Mouse (Mus musculus): ENCODE results near the gene Abca7. TPM values are rescaled to one million over a fixed set of nuclear protein-coding genes. Genes with fewer than 3 reads are reported as not detected.
A peak's percentile ranks its signal among the peaks of the same experiment; 100 is the strongest.
"Not testable (repeated sequence)": the region's sequence is repeated elsewhere in the genome, so short reads cannot be mapped to it uniquely, and the experiment has no call there.

Abca7 gene
- polyA plus RNA-seq, 1 experiment from 2014 or later: 3.0 TPM

DNA sequence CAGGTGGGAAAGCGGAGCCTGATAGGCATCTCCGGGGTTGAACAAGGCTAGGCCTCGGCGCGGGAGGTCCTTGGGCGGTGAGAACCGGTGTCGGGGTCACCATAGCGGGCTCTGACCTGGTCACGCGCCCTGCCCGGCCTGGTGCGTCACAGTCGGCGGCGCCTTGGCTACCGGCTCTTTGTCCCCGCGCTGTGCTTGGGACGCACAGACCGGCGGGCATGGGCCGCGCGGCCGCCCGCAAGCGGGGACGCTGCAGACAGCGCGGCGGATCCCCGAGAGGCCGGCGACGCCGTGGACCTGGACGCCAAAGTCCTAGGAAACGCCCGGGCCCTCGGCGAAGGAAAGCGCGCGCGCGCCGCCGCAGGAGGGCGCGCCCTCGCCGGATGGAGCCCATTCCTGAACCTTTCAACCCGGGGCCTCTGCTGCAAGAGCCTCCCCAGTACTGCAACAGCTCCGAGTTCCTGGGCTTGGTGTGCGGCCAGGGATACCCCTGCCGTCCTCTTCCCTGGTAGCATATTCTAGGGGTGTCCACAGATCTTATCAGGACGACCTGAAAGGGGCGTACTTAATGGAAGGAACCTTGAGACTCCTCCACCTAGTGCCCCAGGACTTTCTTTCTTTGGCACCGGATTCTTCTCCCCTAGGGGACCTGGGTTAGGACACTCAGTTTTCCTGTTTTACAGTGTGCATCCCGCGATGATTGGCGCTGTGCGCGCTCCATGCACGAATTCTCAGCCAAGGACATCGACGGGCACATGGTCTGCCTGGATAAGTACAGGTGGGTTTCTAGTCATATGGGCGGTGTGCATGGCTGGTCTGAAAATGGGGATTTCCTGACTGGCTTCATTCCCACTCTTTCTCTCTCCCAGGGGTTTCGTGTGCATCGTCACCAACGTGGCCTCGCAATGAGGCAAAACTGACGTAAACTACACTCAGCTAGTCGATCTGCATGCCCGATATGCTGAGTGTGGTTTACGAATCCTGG, 57.8 kb downstream of the Abca7 start:
- H3K9me3 ChIP-seq: no peaks in the 10 kb centered on the region

DNA sequence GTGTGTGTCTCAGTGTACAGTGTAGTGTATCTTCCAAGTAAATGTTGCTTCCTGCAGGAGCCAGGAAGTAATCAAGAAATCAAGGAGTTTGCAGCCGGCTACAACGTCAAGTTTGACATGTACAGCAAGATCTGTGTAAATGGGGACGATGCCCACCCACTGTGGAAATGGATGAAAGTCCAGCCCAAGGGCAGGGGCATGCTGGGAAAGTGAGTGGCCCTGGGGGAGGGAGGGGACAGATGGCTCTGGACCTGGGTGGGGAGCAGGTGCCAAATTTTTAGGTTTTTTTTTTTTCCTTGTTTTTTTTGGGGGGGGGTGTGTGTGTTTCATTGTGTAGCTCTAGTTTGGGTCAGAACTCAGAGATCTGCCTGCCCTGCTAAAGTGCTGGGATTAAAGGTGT, 58.6 kb downstream of the Abca7 start:
- Histone ChIP-seq H3K9ac (peak overlapping the region; percentile 86), H3K4me1 (replicated peaks) (peaks cover 36% of the 10 kb centered on the region), H3K4me3 (replicated peaks) (peak overlapping the region; percentile 81), H3K36me3 (peaks cover 34% of the 10 kb centered on the region), H3K4me2 (replicated peaks) (peak overlapping the region; percentile 77)
- ATAC-seq; H3K9me3 ChIP-seq; H3K27ac ChIP-seq; H3K27me3 ChIP-seq (replicated peaks): not testable (repeated sequence)
- WGBS: 24% methylated on average over 3 of the region's 3 CpGs

More for the DNA sequence above, 57.8 kb downstream of the Abca7 start:
- H3K4me3 ChIP-seq (replicated peaks): peak overlapping the region; percentile 81
- no peaks in the 10 kb centered on the region for H3K27me3 ChIP-seq (replicated peaks)
- under 1% methylated on average over 77 of the region's 77 CpGs for WGBS
- peaks cover 36% of the 10 kb centered on the region for H3K4me1 ChIP-seq (replicated peaks)
- peak overlapping the region; percentile 86 for H3K9ac ChIP-seq
- peaks cover 27% of the 10 kb centered on the region for H3K36me3 ChIP-seq
- peak overlapping the region; percentile 96 for H3K27ac ChIP-seq
- peak overlapping the region; percentile 77 for H3K4me2 ChIP-seq (replicated peaks)
- peak; percentile 50 for ATAC-seq

DNA sequence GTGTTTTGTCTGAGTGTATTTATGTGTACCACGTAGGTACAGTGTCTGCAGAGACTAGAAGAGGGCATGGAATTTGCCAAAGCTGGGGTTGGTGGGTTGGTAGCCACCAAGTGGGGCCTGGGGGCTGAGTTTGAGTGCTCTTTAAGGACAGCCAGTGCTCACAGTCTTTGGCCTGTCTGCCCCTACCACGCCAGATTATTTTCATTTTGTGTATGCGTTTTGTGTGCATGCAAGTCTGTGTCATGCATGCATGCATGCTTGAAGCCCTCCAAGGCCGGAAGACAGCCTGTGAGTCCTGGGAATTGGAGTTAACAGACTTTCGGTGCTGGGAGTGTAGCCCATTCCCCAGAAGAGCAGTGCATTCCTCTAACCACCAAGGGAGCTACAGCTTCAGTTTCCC, 59.1 kb downstream of the Abca7 start:
- Histone ChIP-seq H3K4me1 (replicated peaks) (peaks cover 36% of the 10 kb centered on the region), H3K9me3 (no peaks in the 10 kb centered on the region), H3K9ac (peak overlapping the region; percentile 14), H3K36me3 (peaks cover 38% of the 10 kb centered on the region), H3K27me3 (replicated peaks) (no peaks in the 10 kb centered on the region), H3K4me2 (replicated peaks) (peak overlapping the region; percentile 77), H3K27ac (peak overlapping the region; percentile 54; the same call in 1 of the 2 replicates), H3K4me3 (replicated peaks) (peak overlapping the region; percentile 81)
- WGBS: 73% methylated on average over 5 of the region's 5 CpGs
- ATAC-seq: no peak

DNA sequence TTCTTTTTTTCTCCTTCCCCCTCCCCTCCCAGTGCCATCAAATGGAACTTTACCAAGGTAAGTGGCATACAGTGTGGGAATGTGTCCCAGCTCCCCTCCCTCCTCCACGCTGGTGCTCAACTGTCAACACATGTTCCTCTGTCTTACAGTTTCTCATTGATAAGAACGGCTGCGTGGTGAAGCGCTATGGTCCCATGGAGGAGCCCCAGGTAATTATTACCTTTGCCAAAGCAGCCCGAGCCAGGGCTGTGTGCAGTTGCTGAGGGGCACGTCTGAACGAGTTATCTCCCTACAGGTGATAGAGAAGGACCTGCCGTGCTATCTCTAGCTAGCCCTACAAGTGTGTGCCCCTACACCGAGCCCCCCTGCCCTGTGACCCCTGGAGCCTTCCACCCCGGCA, 59.6 kb downstream of the Abca7 start:
- peak overlapping the region; percentile 54; the same call in 1 of the 2 replicates for H3K27ac ChIP-seq
- 66% methylated on average over 9 of the region's 10 CpGs for WGBS

DNA sequence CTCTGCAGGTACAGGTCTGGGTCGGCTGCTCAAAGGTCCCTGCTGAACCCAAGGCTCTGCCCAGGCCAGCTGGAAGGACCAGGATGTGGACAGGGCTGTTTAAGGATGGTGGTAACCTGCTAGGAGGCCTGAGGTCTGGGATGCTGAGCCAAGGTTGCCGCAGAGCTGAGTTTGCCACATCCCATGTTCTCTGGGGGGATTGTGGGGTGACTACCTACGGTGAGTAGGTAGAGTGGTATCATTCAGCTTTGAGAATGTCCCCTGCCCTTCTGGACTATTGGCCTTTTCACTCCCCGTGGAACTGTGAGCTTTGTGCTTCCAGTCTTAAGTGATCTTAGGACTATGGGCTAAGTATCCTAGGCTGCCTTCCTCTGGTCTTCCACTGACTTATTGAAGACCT, 60.2 kb downstream of the Abca7 start:
- WGBS: 77% methylated on average over 4 of the region's 4 CpGs
- no peak overlapping the region for H3K4me3 ChIP-seq (replicated peaks)
- no peaks in the 10 kb centered on the region for H3K27me3 ChIP-seq (replicated peaks)
- peak overlapping the region; percentile 33 for H3K4me2 ChIP-seq (replicated peaks)
- peaks cover 26% of the 10 kb centered on the region for H3K4me1 ChIP-seq (replicated peaks)
- no peak for ATAC-seq
- H3K27ac ChIP-seq: peak overlapping the region; percentile 22; the same call in 1 of the 2 replicates
- H3K9me3 ChIP-seq: no peaks in the 10 kb centered on the region
- H3K9ac ChIP-seq: no peak overlapping the region
- H3K36me3 ChIP-seq: peaks cover 39% of the 10 kb centered on the region

More for the DNA sequence above, 59.6 kb downstream of the Abca7 start:
- H3K9ac ChIP-seq: 0 out of 2 replicates have a peak overlapping the region, but pooled peaks have one; percentile 14
- peak overlapping the region; percentile 77 for H3K4me2 ChIP-seq (replicated peaks)
- peaks cover 32% of the 10 kb centered on the region for H3K4me1 ChIP-seq (replicated peaks)
- peaks cover 39% of the 10 kb centered on the region for H3K36me3 ChIP-seq
- no peaks in the 10 kb centered on the region for H3K9me3 ChIP-seq
- no peak for ATAC-seq
- H3K4me3 ChIP-seq (replicated peaks): no peak overlapping the region
- no peaks in the 10 kb centered on the region for H3K27me3 ChIP-seq (replicated peaks)

DNA sequence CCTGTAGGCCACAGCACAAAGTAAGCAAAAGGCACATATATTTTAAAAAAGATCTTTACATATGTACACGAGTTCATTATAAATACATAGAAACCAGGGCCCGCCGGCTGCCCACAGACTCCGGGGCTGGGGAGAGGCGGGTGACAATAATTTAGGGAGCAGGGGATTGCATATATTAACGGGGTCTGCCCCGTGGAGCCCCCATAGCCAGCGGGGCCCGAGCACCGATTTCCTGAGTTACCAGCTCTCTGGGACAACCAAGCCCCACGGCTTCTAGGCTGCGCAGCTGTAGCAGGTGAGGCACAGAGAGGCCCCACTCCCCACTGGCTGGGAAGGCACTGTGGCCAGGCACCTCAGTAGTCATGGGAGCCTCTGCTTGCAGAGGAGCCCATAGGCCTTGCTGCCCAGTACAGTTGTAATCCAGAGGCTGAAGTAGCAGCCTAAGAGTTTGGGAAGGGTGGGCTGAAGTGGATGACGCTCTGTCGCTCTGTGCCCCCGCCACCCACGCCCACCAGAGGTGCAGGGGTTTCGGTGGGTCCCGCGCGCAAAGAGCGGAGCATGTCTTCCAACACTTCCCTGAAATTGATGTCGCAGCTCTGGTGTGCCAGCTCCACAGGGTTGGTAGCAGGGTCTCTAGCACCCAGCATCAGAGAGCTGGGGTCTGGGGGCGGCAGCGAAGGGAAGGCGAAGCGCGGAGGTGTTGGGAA, 60.8 kb downstream of the Abca7 start:
- no peak overlapping the region for H3K4me3 ChIP-seq (replicated peaks)
- 89% methylated on average over 27 of the region's 27 CpGs for WGBS
- no peak overlapping the region for H3K4me2 ChIP-seq (replicated peaks)
- H3K27me3 ChIP-seq (replicated peaks): no peaks in the 10 kb centered on the region
- H3K9ac ChIP-seq: no peak overlapping the region
- no peak overlapping the region for H3K27ac ChIP-seq
- no peaks in the 10 kb centered on the region for H3K9me3 ChIP-seq
- ATAC-seq: no peak
- H3K36me3 ChIP-seq: peaks cover 41% of the 10 kb centered on the region
- H3K4me1 ChIP-seq (replicated peaks): peaks cover 20% of the 10 kb centered on the region

DNA sequence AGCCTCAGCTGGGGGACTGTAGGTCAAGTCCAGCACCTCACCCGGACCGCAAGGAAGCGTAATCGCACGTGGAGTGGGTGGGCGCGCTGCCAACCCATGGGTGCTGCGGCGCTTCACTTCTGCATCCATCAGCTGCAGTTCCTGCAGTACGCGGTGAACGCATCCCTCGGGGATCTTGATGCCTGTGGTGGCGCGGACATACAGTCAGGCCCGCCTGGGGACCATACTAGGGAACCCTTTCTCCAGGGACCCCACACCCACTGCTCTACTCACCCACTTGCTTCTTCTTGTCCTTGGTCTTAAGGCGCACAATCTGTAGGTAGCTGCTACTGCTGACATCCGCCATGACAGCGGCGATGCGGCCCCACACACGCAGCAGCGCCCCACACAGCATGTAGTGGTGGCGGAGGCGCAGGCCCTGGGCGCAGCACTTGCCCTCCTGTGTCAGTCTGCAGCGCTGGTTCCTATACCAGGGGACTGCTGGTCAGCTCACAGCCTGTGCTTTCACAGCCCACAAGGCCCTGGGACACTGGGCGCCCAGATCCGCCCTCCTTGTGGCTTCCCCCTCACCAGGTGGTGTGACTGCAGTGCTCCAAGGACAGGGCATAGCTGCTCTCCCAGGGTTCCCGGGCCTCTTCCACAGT, 61.5 kb downstream of the Abca7 start:
- WGBS: 77% methylated on average over 30 of the region's 30 CpGs
- Histone ChIP-seq H3K4me1 (replicated peaks) (peaks cover 17% of the 10 kb centered on the region), H3K9ac (no peak overlapping the region), H3K27me3 (replicated peaks) (no peaks in the 10 kb centered on the region), H3K4me3 (replicated peaks) (no peak overlapping the region), H3K27ac (no peak overlapping the region), H3K9me3 (no peaks in the 10 kb centered on the region), H3K4me2 (replicated peaks) (no peak overlapping the region), H3K36me3 (peaks cover 44% of the 10 kb centered on the region)
- no peak for ATAC-seq

DNA sequence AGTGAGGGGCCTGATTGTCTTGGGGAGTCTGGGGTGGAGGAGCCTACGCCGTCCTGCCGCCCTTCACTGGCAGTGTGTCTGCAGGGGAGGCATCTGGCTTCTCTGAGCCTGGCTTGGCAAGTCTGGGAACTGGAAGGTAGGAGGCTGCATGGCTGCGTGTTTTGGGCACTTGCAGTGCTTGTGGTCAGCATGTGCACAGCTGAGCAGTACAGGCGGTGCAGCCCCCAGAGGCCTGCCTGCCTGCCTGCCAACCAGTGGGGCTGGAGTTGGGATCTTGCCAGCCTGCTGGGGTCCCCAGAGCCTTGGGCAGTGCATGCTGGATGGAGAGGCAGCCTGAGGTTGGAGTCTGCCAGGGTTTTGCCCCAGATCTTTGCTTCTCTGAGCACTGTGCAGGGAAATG, 66.8 kb downstream of the Abca7 start:
- H3K4me3 ChIP-seq (replicated peaks): no peak overlapping the region
- H3K27me3 ChIP-seq (replicated peaks): no peaks in the 10 kb centered on the region
- ATAC-seq: no peak
- no peak overlapping the region for H3K27ac ChIP-seq
- peaks cover 35% of the 10 kb centered on the region for H3K36me3 ChIP-seq
- H3K4me2 ChIP-seq (replicated peaks): no peak overlapping the region
- no peak overlapping the region for H3K9ac ChIP-seq
- no peaks in the 10 kb centered on the region for H3K4me1 ChIP-seq (replicated peaks)
- H3K9me3 ChIP-seq: no peaks in the 10 kb centered on the region
- 91% methylated on average over 5 of the region's 5 CpGs for WGBS

DNA sequence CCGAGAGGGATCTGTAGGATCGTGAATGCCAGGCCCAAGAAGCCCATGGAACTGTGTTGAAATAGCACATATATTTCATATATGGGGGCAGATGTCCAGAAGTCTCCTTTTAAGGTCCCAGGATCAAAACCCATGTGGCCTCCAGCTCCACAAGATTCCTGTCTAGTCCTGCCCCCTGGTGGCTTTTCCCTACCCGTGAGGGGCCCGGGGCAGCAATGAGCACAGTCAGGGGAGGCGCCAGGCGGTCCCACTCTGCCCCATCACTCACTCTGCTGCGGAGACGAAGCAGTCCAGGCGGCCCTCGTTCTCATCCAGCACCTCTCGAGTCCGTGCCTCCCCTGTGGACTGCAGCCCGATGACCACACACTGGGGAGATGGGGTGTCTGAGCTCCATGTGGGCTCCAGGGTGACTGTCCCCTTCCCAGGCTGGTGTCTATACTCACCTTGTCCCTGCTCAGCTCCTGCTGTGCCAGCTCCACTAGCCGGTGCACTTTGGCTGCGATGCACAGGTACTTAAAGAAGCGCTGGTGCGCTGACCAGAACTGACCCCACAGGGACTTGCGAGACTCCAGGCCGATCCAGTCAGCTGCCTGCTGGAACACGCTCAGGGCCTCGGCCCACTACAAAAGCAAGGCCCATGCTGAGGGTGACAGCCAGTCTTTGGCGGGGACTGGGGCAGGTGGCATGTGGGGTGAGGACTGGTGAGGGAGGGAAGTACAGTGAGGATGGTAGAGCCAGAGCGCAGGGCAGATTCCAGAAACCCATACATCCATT, 67.8 kb downstream of the Abca7 start:
- H3K36me3 ChIP-seq: peaks cover 27% of the 10 kb centered on the region
- H3K4me3 ChIP-seq (replicated peaks): no peak overlapping the region
- H3K9me3 ChIP-seq: no peaks in the 10 kb centered on the region
- H3K9ac ChIP-seq: no peak overlapping the region
- no peaks in the 10 kb centered on the region for H3K27me3 ChIP-seq (replicated peaks)
- no peaks in the 10 kb centered on the region for H3K4me1 ChIP-seq (replicated peaks)
- no peak overlapping the region for H3K4me2 ChIP-seq (replicated peaks)
- H3K27ac ChIP-seq: no peak overlapping the region; the same call in 1 of the 2 replicates
- ATAC-seq: no peak
- 75% methylated on average over 23 of the region's 23 CpGs for WGBS

Measured in intestine, embryonic 15.5 days (tissue).